Mouse (Mus musculus) C2C12 (cell line): ENCODE data around the gene Trip11. TPM values are rescaled to one million over a fixed set of nuclear protein-coding genes. Genes with fewer than 3 reads are reported as not detected.
"Not testable (repeated sequence)": the region's sequence is repeated elsewhere in the genome, so short reads cannot be mapped to it uniquely, and the experiment has no call there.

Experiments used
- H3K27me3 ChIP-seq: one replicate; pipeline ENCODE4 v1.6.1; 2011; ENCODE audit not compliant: control insufficient read depth, insufficient read depth, insufficient read length
- H3K36me3 ChIP-seq: one replicate; pipeline ENCODE4 v1.6.1; 2011; ENCODE audit not compliant: control insufficient read depth, insufficient read depth
- H3K4me3 ChIP-seq: one replicate; pipeline ENCODE4 v1.5.1; 2011; ENCODE audit warnings: mild to moderate bottlenecking, control low read depth; ENCODE audit not compliant: poor library complexity, insufficient read depth, severe bottlenecking
- H3K79me2 ChIP-seq: one replicate; pipeline ENCODE4 v1.6.1; 2011; ENCODE audit not compliant: control insufficient read depth, insufficient read depth
- H3K79me3 ChIP-seq: one replicate; pipeline ENCODE4 v1.6.1; 2011; ENCODE audit warnings: low read depth, control low read depth
- H3ac ChIP-seq: one replicate; pipeline ENCODE3; 2011; ENCODE audit warnings: low read depth; ENCODE audit not compliant: control insufficient read depth, insufficient read length
- CEBPB ChIP-seq: IDR thresholded peaks from one replicate; pipeline ENCODE4 v1.6.1; 2011; ENCODE audit warnings: low read depth, mild to moderate bottlenecking, control low read depth, moderate library complexity
- CTCF ChIP-seq: IDR thresholded peaks from one replicate; pipeline ENCODE4 v1.5.1; 2011; ENCODE audit not compliant: control insufficient read depth, insufficient read depth, insufficient read length
- FOSL1 ChIP-seq: IDR thresholded peaks from one replicate; pipeline ENCODE4 v1.8.0; 2011; ENCODE audit warnings: mild to moderate bottlenecking, low read length; ENCODE audit not compliant: poor library complexity, insufficient read depth, severe bottlenecking
- MAX ChIP-seq: IDR thresholded peaks from one replicate; pipeline ENCODE4 v1.6.1; 2011; ENCODE audit warnings: mild to moderate bottlenecking, control low read depth
- MYOD1 ChIP-seq: IDR thresholded peaks from one replicate; pipeline ENCODE4 v1.6.1; 2011; ENCODE audit warnings: low read depth; ENCODE audit not compliant: control insufficient read depth, insufficient read length
- MYOG ChIP-seq: IDR thresholded peaks from one replicate; pipeline ENCODE4 v1.6.1; 2011; ENCODE audit not compliant: control insufficient read depth, insufficient read length; ENCODE audit errors: extremely low read depth
- USF1 ChIP-seq: IDR thresholded peaks from one replicate; pipeline ENCODE4 v1.6.1; 2011; ENCODE audit warnings: low read depth, mild to moderate bottlenecking, control low read depth, moderate library complexity
- long read RNA-seq, 2 experiments: library from polyadenylated mRNA; unstranded; transcript quantifications; one replicate each; pipeline ENCODE4 v2.0.0; 2019 to 2020
- polyA plus RNA-seq: library from polyadenylated mRNA; unstranded; fragments of >200 nt; fragmentation: generic; extraction: Trizol; gene quantifications from one replicate; pipeline ENCODE4 v1.2.1, GENCODE M21; 2012; ENCODE audit warnings: missing spikeins

Trip11 gene
- 2.4 TPM for polyA plus RNA-seq
- long read RNA-seq, experiment 1, partial matches to known transcripts, result 4 of 7 reads
- long read RNA-seq, experiment 1, other reads (novel, unspliced or antisense), result 2 of 7 reads
- long read RNA-seq, experiment 2, transcript Trip11-206 (11 exons, 1,876 nt), result major isoform, 15 of 76 reads
- long read RNA-seq, experiment 2, partial matches to known transcripts, result 48 of 76 reads
- long read RNA-seq, experiment 2, other reads (novel, unspliced or antisense), result 13 of 76 reads

DNA sequence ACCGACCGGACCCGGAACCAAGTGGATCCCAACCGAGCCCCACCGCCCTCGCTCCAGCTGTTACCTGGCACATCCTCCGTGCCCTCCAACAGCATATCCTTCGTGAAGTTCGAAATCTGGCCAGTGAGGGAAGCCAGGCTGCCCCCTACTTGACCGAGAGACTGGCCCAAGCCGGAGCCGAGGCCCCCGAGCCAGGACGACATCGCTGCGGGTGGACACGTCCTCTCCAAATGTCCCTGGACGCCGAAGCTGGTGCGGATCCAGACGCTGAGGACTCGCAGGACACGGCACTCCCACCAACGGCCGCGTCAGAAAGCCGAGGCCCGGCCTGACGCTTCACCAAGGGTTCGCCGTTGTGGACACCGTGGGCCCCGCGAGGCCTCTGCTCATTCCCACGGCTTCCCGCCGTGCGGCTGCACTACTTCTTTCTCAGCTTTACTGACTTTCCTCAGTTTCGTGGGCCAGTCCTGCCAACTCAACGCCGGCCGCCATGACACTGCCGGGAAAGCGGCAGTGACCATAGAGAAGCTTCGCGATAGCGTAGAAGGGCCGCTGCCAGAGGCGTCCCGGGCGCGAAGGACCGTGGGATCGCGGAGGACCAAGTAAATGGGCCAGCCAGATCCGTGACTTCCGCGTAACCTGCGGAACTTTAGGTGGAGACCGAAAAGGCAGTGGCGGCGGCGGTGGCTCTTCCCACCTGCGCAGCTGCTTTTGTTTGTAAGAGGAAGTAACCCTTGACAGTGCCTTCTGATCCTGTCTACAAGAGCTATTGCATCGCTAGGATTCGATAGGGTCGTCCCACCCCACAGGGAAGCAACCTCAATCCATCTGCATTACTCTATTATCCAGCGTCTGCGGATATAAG lies at the start of gene Trip11:
TSS of gene Trip11 (minus strand) at position 642 of the 865 bp plus-strand sequence.
- peak within 1 kb of the TSS; percentile 89 for H3ac ChIP-seq

DNA sequence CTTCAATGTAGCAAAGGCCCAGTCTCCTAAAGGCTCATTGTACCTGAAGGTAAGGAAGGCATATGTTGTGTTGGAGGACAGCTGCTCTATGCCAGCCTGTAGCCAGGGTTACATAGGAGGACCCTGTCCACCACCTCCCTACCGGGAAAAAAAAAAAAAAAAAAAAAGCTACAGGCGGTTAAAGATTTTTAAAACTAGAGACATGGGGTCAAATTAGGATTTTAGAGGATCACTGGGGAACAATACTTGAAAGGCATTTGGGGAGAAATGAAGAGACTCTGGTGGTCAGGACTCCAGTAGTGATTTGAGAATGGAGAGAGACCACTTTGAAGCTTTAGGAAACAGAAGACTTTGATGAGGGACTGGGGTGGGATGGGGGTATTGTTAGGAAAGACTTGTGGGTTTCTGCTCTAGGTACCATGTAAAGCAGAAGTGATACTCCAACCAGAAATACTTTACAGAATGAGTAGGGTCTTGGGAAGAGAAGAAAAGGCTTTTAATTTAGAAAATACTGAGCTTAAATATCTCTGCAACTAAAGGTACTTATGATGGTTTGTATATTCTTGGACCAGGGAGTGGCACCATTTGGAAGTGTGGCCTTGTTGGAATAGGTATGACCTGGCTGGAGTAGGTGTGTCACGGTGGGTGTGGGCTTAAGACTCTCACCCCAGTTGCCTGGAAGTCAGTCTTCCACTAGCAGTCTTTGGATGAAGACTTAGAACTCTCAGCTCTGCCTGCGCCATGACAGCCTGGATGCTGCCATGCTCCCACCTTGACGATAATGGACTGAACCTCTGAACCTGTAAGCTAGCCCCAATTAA lies 46.1 kb upstream of the Trip11 start:
- peaks cover 23% of the 10 kb centered on the region for H3K79me2 ChIP-seq
- H3ac ChIP-seq, H3K4me3 ChIP-seq, H3K36me3 ChIP-seq, H3K27me3 ChIP-seq: not testable (repeated sequence)
- H3K79me3 ChIP-seq, result peaks cover 10% of the 10 kb centered on the region

More for the DNA sequence above, at the start of gene Trip11:
- Histone ChIP-seq H3K79me2 (peaks cover 44% of the 10 kb centered on the region), H3K79me3 (peaks cover 23% of the 10 kb centered on the region), H3K4me3 (peak within 1 kb of the TSS; percentile 75), H3K27me3 (no peaks in the 10 kb centered on the region), H3K36me3 (peaks cover 12% of the 10 kb centered on the region)
- TF ChIP-seq CEBPB, result no peak
- no peak for TF ChIP-seq MYOD1
- TF ChIP-seq FOSL1, result no peak
- no peak for TF ChIP-seq USF1
- no peak for TF ChIP-seq MYOG
- no peak for TF ChIP-seq CTCF
- TF ChIP-seq MAX, result no peak

DNA sequence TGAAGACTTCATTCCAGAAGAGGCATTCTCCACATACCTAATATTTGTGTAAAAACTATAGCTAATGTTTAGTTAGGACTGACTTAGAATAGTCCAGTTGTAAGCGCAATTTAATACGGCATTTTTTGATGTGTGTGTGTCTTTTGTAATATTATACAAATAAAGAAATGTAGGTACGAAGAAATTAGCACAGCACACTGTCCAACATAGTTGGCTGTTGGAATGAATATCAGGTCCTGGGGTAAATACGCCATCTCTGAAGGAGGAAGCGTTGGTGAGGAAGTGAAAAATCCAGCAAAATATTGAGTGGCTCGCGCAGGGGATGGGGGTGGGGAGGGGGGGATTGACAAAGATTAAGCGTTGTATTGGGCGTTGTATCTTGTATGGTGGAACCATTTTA lies 45.5 kb upstream of the Trip11 start:
- H3K4me3 ChIP-seq, result no peak overlapping the region
- TF ChIP-seq USF1 (no peak), MAX (no peak), CTCF (no peak), FOSL1 (no peak), MYOD1 (no peak), CEBPB (no peak), MYOG (no peak)

GRCm38 (mm10) chr12:101957942-101958544 lies 45.0 kb upstream of the Trip11 start, which contains the start of gene Atxn3:
TSS of gene Atxn3 (minus strand) at chr12:101958246.
- peak within 1 kb of the TSS; percentile 90 for H3ac ChIP-seq
- TF ChIP-seq MYOD1 (no peak), MYOG (no peak), USF1 (peak; percentile 97), CEBPB (no peak), CTCF (peak; percentile 93), MAX (peak; percentile 57), FOSL1 (no peak)
- H3K79me3 ChIP-seq, result peaks cover 10% of the 10 kb centered on the region
- H3K36me3 ChIP-seq, result no peaks in the 10 kb centered on the region
- H3K27me3 ChIP-seq, result no peaks in the 10 kb centered on the region
- H3K79me2 ChIP-seq, result peaks cover 30% of the 10 kb centered on the region
- peak within 1 kb of the TSS; percentile 64 for H3K4me3 ChIP-seq

More for the DNA sequence above, 45.5 kb upstream of the Trip11 start:
- Histone ChIP-seq H3K79me2 (peaks cover 25% of the 10 kb centered on the region), H3ac (no peak overlapping the region), H3K27me3 (no peaks in the 10 kb centered on the region), H3K79me3 (peaks cover 10% of the 10 kb centered on the region), H3K36me3 (no peaks in the 10 kb centered on the region)

- H3K79me2 ChIP-seq, result peaks cover 33% of the 10 kb centered on the region
- no peaks in the 10 kb centered on the region for H3K27me3 ChIP-seq
- no peaks in the 10 kb centered on the region for H3K36me3 ChIP-seq
- TF ChIP-seq MYOD1 (no peak), CEBPB (no peak), USF1 (no peak), CTCF (no peak), MYOG (no peak), MAX (no peak), FOSL1 (no peak)
- H3K4me3 ChIP-seq, result peak overlapping the region; percentile 64
- H3K79me3 ChIP-seq, result peaks cover 10% of the 10 kb centered on the region
- H3ac ChIP-seq, result peak overlapping the region; percentile 90
These were observed 44.2 kb upstream of the Trip11 start for GRCm38 (mm10) chr12:101957079-101957941.

DNA sequence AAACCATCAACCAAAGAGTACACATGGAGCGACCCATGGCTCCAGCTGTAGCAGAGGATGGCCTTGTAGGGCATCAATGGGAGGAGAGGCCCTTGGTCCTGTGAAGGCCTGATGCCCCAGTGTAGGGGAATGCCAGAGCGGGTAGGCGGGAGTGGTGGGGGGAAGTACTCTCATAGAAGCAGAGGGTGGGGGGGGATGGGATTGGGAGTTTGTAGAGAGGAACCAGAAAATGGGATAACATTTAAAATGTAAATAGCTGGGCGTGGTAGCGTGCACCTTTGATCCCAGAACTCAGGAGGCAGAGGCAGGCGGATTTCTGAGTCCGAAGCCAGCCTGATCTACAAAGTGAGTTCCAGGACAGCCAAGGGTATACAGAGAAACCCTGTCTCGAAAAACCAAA lies 42.8 kb upstream of the Trip11 start:
- H3K4me3 ChIP-seq, result not testable (repeated sequence)
- Histone ChIP-seq H3K79me2 (peaks cover 48% of the 10 kb centered on the region), H3K79me3 (peaks cover 13% of the 10 kb centered on the region)

More for the DNA sequence above, 42.8 kb upstream of the Trip11 start:
- H3K27me3 ChIP-seq, H3K36me3 ChIP-seq, H3ac ChIP-seq: not testable (repeated sequence)
